Mouse (Mus musculus): ENCODE data around the gene Anpep. TPM values are rescaled to one million over a fixed set of nuclear protein-coding genes. Genes with fewer than 3 reads are reported as not detected.

The Anpep gene
- polyA plus RNA-seq, 1 experiment from 2014 or later = 14.9 TPM

DNA sequence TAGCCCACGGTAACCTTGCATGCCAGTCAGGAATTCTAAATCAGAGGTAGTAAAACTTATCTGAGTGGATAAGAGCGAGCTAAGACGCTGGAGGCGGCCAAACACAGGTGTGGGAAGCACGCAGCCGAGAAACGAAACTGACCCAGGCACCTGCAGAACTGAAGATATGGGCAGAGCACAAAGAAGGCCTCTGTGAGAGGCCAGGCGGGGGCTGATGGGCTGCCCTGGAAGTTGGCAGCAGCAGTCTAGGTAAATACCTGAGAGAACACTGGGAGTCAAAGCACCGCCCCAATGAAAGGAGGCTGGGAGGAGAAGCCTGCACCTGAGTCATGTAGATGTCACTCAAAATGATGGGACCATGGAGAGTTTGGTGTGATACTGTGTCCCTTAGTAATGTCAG, 27.7 kb upstream of the Anpep start:
- no peaks in the 10 kb centered on the region for H3K27me3 ChIP-seq
- in situ Hi-C loops (cut with MboI; ENCODE audit: low pct_unique_long_range_greater_than_20kb) = no loop called here
- TF ChIP-seq CTCF (IDR thresholded peaks at IDR 0.05) = no peak
- ATAC-seq (no peak), DNase-seq (ENCODE audit: low read depth, low spot score) (no peak)
- CTCF ChIA-PET = no interaction called here
- POLR2A ChIA-PET = no interaction called here

DNA sequence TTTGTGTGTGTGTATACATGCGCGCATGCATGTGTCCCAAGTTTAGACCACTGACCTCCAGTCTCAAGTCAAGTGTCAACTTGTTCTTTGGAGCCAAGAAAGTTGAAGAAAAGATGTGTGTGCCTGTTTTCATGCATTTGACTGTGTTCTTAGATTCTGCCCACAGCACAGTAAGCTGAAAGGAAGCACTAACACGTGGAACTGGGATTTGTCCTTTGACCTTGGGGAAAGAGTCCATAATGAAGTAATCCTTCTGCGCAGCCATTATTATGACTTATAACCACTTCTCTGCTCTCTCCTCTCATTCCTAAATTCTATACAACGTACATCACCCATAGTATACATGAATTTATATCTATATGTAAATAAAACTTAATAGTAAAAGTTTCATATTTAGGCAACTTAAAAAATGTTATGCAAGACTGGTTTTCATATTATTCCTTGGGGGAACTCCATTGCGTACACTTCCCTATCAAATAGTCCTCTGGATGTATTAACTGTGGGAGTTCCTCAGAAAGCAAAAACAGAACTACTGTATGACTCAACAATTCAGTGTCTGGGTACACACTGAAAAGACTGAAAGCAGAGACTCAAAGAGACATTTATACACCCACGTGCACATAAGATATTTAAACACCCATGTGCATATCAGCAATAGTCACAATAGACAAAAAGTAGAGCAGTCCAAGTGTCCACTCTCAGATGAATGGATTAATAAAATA, 22.9 kb upstream of the Anpep start:
- in situ Hi-C loops (cut with MboI; ENCODE audit: low pct_unique_long_range_greater_than_20kb) = no loop called here
- no peak for TF ChIP-seq CTCF (IDR thresholded peaks at IDR 0.05)
- POLR2A ChIA-PET = interaction anchor here (0.6 kb wide), 1 partner anchor 183 kb away, joined by 3 read pairs; no protein-coding TSS in a partner anchor
- DNase-seq (ENCODE audit: low read depth, low spot score) (no peak), ATAC-seq (no peak)
- CTCF ChIA-PET = interaction anchor here (3.1 kb wide), 1 partner anchor 30 kb away, joined by 8 read pairs; no protein-coding TSS in a partner anchor
- no peaks in the 10 kb centered on the region for H3K27me3 ChIP-seq

DNA sequence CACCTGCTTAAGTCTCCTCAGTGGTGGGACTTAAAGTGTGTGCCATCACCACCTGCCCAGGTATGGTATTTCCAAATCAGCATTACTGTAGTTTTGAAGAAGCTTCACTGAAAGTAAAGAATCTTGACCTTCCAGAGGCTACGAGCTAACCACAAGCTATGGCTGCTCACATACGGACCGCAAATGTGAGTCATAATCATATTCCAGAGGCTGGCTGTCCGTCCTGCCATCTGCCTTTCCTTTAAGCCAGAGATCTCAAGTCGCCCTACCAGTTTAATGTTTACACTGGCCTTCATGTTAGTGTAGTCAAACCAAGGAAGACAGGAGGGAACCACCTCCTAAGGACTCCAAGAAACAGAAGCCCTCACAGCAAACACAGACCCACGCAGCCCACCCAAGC, 21.0 kb upstream of the Anpep start:
- ATAC-seq = no peak
- POLR2A ChIA-PET = interaction anchor here (0.7 kb wide), 1 partner anchor 9 kb away, joined by 3 read pairs; no protein-coding TSS in a partner anchor
- in situ Hi-C loops (cut with MboI; ENCODE audit: low pct_unique_long_range_greater_than_20kb) = no loop called here
- CTCF ChIA-PET = interaction anchor here (3.1 kb wide), 1 partner anchor 32 kb away, joined by 8 read pairs; no protein-coding TSS in a partner anchor
- H3K27me3 ChIP-seq = no peaks in the 10 kb centered on the region
- no peak for DNase-seq (ENCODE audit: low read depth, low spot score)
- TF ChIP-seq CTCF (IDR thresholded peaks at IDR 0.05) = no peak

DNA sequence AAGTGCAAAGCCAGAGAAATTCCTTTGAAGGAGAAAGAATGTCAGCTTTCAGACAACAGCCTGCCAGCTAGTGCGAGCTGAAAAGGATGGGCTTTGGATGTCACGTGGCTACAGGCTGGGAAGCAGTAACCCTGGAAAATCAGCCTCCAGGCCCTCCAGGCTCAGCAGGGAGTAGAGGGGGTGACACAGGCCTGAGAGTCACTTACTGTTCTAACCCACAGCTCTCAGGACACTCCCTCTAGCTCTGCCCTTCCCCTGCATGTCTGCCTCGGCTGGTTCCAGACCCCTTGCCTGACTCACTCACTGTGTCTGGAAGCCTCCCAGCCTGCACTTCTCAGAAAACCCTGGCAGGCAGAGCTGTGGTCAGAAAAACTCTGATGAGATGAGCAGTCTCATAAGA, 20.1 kb upstream of the Anpep start:
- ChIA-PET POLR2A (interaction anchor here (0.7 kb wide), 1 partner anchor 40 kb away, joined by 3 read pairs; no protein-coding TSS in a partner anchor), CTCF (interaction anchor here (0.9 to 3.1 kb wide), 2 partner anchors 22 to 33 kb away, joined by 3 to 8 read pairs; no protein-coding TSS in a partner anchor)
- no peaks in the 10 kb centered on the region for H3K27me3 ChIP-seq
- in situ Hi-C loops (cut with MboI; ENCODE audit: low pct_unique_long_range_greater_than_20kb) = no loop called here
- ATAC-seq = peak; percentile 93
- no peak for TF ChIP-seq CTCF (IDR thresholded peaks at IDR 0.05)
- peak; percentile 93 for DNase-seq (ENCODE audit: low read depth, low spot score)

DNA sequence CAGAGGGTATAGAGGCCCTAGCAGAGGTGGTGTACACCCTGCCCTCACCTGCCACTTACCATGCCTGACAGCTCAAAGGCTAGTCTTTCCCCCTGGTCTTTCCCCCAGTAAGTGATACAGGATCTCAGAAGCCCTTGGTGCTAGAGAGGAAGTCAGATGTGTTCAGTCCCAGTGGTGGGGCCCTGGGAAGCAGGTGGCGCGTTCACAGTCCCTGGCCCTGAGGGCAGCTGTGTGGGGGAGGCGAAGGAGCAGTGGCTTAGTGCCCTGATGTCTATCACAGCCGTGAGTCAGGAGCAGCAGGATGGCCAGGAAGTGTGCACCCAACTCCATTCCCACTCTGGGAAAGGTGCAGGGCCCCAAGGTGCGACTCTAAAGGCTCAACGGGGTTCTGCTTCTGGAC, 19.2 kb upstream of the Anpep start:
- H3K27me3 ChIP-seq = no peaks in the 10 kb centered on the region
- in situ Hi-C loops (cut with MboI; ENCODE audit: low pct_unique_long_range_greater_than_20kb) = no loop called here
- ATAC-seq (no peak), DNase-seq (ENCODE audit: low read depth, low spot score) (no peak)
- ChIA-PET CTCF (interaction anchor here (1.3 to 1.6 kb wide), 2 partner anchors 11 to 13 kb away, joined by 3 to 4 read pairs; no protein-coding TSS in a partner anchor), POLR2A (no interaction called here)
- no peak for TF ChIP-seq CTCF (IDR thresholded peaks at IDR 0.05)

DNA sequence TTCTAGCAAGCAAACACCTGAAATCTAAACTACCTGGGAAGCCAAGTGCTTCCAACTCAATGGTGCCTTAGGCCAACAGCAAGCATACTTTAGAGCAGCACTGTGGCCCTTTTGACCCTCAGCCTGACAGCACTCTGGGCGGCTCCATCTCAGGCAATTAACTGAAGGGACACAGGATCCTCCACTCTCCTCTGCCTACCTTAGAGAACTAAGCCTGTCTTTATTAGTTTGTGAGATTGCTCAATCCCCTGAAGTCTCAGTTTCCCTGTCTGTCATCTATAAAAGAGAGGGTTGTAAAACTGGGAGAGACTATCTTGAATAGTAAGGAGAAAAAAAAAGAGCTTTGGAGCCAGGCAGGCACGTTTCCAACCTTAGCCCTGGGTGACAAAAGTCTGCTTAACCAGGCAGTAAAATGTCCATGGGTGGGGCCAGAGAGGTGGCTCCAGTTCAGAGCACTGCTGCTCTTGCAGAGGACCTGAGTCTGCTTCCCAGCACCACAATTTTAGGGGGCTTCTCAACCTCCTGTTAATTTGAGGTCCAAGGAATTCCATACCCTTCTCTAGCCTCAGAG, 17.7 kb upstream of the Anpep start:
- DNase-seq (ENCODE audit: low read depth, low spot score) (no peak), ATAC-seq (no peak)
- in situ Hi-C loops (cut with MboI; ENCODE audit: low pct_unique_long_range_greater_than_20kb) = no loop called here
- TF ChIP-seq CTCF (IDR thresholded peaks at IDR 0.05) = no peak
- POLR2A ChIA-PET = interaction anchor here (0.6 kb wide), 1 partner anchor 16 kb away, joined by 3 read pairs; no protein-coding TSS in a partner anchor
- CTCF ChIA-PET = interaction anchor here (1.6 kb wide), 1 partner anchor 12 kb away, joined by 4 read pairs; no protein-coding TSS in a partner anchor
- no peaks in the 10 kb centered on the region for H3K27me3 ChIP-seq

DNA sequence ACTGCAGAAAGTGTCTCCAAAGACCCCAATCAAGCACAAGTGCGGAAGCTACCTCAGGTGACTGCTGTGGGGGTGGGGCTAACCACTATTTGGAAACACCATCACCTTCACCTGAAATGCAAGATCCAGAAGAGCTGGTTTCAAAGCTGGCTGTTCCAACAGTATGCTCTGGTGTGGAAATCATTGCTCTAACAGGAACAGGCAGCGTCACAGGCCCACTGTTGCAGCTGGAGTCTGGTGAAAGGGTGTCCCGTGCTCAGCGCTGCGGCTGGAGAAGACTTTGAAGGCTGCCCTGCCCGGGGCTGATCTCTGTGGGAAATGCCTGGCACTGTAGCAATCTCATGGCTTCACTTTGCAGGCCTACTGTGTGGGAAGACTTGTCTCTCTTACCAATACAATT, 12.5 kb upstream of the Anpep start:
- in situ Hi-C loops (cut with MboI; ENCODE audit: low pct_unique_long_range_greater_than_20kb) = no loop called here
- ChIA-PET CTCF (no interaction called here), POLR2A (interaction anchor here (0.7 to 1.0 kb wide), 2 partner anchors 31 to 74 kb away, joined by 3 read pairs; no protein-coding TSS in a partner anchor)
- DNase-seq (ENCODE audit: low read depth, low spot score) (no peak), ATAC-seq (no peak)
- H3K27me3 ChIP-seq = no peaks in the 10 kb centered on the region
- TF ChIP-seq CTCF (IDR thresholded peaks at IDR 0.05) = no peak

DNA sequence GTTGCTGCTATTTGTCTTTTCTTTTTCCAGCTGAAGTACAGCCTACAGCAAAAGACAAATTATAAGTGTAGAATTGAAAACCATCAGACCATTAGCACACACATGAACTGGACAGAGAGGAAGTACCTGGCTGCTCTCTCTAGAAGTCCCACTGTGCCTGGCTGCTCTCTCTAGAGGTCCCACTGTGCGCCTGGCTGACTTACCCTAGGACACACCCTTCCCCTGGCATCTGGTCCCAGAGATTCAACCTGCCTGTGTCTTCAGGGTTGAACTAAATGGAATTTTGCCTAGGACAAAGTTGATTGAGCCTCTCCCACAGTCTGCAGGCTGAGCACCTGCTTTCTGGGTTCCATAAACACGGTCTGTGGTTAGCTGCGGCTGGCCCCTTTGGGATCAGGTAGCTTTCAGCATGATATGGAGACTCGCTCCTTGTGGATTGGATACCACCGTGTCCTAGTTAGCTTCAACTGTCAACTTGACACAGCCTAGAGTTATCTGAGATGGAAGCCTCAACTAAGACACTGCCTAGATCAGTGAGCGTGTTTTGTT, 11.0 kb upstream of the Anpep start:
- in situ Hi-C loops (cut with MboI; ENCODE audit: low pct_unique_long_range_greater_than_20kb) = no loop called here
- TF ChIP-seq CTCF (IDR thresholded peaks at IDR 0.05) = no peak
- ATAC-seq (no peak), DNase-seq (ENCODE audit: low read depth, low spot score) (no peak)
- ChIA-PET CTCF (no interaction called here), POLR2A (no interaction called here)
- no peaks in the 10 kb centered on the region for H3K27me3 ChIP-seq

DNA sequence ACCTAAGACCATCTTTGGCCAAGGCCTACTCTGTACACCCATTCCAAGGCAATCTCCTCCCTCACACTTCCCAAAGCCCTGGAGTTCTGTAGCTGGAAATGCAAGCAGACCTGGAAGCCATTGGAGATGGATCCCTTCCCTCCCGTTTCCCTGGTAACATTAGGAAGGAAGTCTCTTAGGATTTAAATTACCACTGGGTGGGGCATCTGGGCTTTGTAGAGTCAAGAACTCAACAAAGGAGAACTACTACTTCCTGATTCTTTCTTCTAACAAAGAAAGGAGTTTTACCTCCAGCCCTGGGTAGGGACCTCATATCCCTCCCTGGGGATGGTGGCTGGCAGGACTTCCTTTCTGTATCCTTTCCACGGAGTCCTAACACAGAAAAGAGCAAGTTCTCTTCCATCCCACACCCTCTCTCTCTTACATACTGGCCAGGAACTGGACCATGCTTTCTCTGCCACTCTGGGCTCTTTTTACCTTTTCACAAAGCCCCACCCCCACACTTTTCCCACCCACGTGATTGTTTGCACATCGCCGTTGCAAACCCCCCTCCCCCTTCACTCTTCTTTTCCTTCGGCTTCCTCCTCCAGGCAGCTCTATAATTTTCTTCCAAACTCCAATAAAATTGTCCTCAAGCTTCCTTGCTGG, 8.3 kb upstream of the Anpep start:
- POLR2A ChIA-PET = interaction anchor here (0.7 kb wide), 1 partner anchor 31 kb away, joined by 3 read pairs; no protein-coding TSS in a partner anchor
- H3K27me3 ChIP-seq = no peaks in the 10 kb centered on the region
- DNase-seq (ENCODE audit: low read depth, low spot score) (no peak), ATAC-seq (no peak)
- CTCF ChIA-PET = no interaction called here
- no peak for TF ChIP-seq CTCF (IDR thresholded peaks at IDR 0.05)
- in situ Hi-C loops (cut with MboI; ENCODE audit: low pct_unique_long_range_greater_than_20kb) = no loop called here

DNA sequence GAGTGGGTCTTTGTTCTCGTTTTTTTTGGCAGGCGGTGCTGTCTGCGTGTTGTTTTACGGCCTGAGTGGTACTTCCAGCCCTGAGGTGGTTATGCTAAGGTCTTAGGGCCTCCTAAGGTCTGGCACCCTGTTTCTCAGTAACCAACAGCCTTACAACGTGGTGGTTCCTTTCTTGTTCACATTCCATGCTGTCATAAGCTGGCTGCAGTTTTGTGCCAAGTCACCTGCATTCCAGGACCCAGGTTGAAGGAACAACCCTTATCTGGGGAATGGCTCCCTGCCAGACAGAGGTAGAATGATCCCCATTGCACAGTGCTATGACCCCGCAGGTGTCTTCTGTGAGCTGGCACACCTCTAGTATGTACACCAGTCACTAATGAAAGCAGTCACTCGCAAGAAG, 7.6 kb upstream of the Anpep start:
- in situ Hi-C loops (cut with MboI; ENCODE audit: low pct_unique_long_range_greater_than_20kb) = no loop called here
- ChIA-PET POLR2A (no interaction called here), CTCF (no interaction called here)
- DNase-seq (ENCODE audit: low read depth, low spot score) = no peak
- no peaks in the 10 kb centered on the region for H3K27me3 ChIP-seq
- no peak for ATAC-seq
- no peak for TF ChIP-seq CTCF (IDR thresholded peaks at IDR 0.05)

All from Patski (cell line).